Mouse (Mus musculus) ovary, adult 18-20 months (tissue): ENCODE results near the gene Slc18a3.

Experiments used
- DNase-seq: peaks from one replicate; pipeline ENCODE4 v3.0.0; 2022; ENCODE audit warnings: low spot score, mixed read lengths

The Slc18a3 gene

GRCm38 (mm10) chr14:32464601-32465505 is at the start of gene Slc18a3:
Gene Slc18a3 (minus strand): TSS chr14:32464850.
- no peak for DNase-seq

GRCm38 (mm10) chr14:32513336-32514032 is 48.8 kb upstream of the Slc18a3 start, which contains the start of gene Ercc6:
Gene Ercc6 (plus strand): TSS chr14:32513521.
- peak; percentile 86 for DNase-seq

GRCm38 (mm10) chr14:32512912-32513311 is 48.3 kb upstream of the Slc18a3 start:
- no peak for DNase-seq

- DNase-seq, result no peak
Measured at GRCm38 (mm10) chr14:32509443-32509961, 44.9 kb upstream of the Slc18a3 start.

- DNase-seq, result no peak
Measured at GRCm38 (mm10) chr14:32508105-32508835, 43.6 kb upstream of the Slc18a3 start.

GRCm38 (mm10) chr14:32507216-32507615 is 42.6 kb upstream of the Slc18a3 start:
- peak; percentile 26 for DNase-seq

GRCm38 (mm10) chr14:32506329-32506728 is 41.7 kb upstream of the Slc18a3 start:
- DNase-seq, result no peak

- no peak for DNase-seq
Measured at GRCm38 (mm10) chr14:32503897-32504296, 39.2 kb upstream of the Slc18a3 start.

GRCm38 (mm10) chr14:32502764-32503688 is 38.4 kb upstream of the Slc18a3 start:
- DNase-seq, result no peak

GRCm38 (mm10) chr14:32501303-32501702 is 36.7 kb upstream of the Slc18a3 start:
- no peak for DNase-seq

GRCm38 (mm10) chr14:32496115-32496850 is 31.6 kb upstream of the Slc18a3 start:
- DNase-seq, result no peak

GRCm38 (mm10) chr14:32492521-32492920 is 27.9 kb upstream of the Slc18a3 start:
- no peak for DNase-seq

- no peak for DNase-seq
Measured at GRCm38 (mm10) chr14:32482061-32482460, 17.4 kb upstream of the Slc18a3 start.

GRCm38 (mm10) chr14:32477581-32477980 is 12.9 kb upstream of the Slc18a3 start:
- no peak for DNase-seq

GRCm38 (mm10) chr14:32476559-32476958 is 11.9 kb upstream of the Slc18a3 start:
- DNase-seq, result no peak

GRCm38 (mm10) chr14:32472996-32473395 is 8.3 kb upstream of the Slc18a3 start:
- no peak for DNase-seq

GRCm38 (mm10) chr14:32467606-32468005 is 3.0 kb upstream of the Slc18a3 start:
- DNase-seq, result peak; percentile 11

- DNase-seq, result no peak
Measured at GRCm38 (mm10) chr14:32465889-32466288, 1.2 kb upstream of the Slc18a3 start, which contains the start of gene Chat. Gene Chat (minus strand): TSS chr14:32465989.

- no peak for DNase-seq
Measured at GRCm38 (mm10) chr14:32465506-32465870, 838 bp upstream of the Slc18a3 start.
